Mouse (Mus musculus) ovary, postnatal 10 days (tissue): Measurements from ENCODE around the gene Ugt2b5.
"Not testable (repeated sequence)": the region's sequence is repeated elsewhere in the genome, so short reads cannot be mapped to it uniquely, and the experiment has no call there.

Source experiments
- DNase-seq: peaks from one replicate; pipeline ENCODE4 v3.0.0; 2022; ENCODE audit warnings: low spot score

The Ugt2b5 gene

GRCm38 (mm10) chr5:87140196-87140595 lies at the start of gene Ugt2b5:
Gene Ugt2b5, minus strand, starts transcription at chr5:87140318.
- not testable (repeated sequence) for DNase-seq

DNA sequence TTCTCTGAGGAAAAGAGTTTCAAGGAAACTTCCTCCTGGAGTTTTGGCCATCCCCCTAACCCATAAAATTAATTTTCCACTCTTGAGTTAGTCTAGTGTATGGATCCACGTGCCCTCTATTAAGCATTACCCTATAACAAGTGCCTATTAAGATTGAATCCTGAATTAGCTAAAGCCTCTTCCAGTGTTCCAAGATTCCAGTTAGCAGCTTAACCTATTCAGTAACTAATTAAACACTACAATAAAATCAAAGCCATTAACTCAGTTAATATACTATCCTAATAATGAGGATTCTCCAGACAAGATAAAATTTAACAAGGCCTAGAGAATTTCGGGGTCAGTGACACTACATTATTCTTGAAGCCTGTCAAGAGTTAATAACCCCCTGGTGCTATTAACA lies 35.7 kb upstream of the Ugt2b5 start:
- not testable (repeated sequence) for DNase-seq

GRCm38 (mm10) chr5:87174671-87175070 lies 34.6 kb upstream of the Ugt2b5 start:
- DNase-seq, result no peak

DNA sequence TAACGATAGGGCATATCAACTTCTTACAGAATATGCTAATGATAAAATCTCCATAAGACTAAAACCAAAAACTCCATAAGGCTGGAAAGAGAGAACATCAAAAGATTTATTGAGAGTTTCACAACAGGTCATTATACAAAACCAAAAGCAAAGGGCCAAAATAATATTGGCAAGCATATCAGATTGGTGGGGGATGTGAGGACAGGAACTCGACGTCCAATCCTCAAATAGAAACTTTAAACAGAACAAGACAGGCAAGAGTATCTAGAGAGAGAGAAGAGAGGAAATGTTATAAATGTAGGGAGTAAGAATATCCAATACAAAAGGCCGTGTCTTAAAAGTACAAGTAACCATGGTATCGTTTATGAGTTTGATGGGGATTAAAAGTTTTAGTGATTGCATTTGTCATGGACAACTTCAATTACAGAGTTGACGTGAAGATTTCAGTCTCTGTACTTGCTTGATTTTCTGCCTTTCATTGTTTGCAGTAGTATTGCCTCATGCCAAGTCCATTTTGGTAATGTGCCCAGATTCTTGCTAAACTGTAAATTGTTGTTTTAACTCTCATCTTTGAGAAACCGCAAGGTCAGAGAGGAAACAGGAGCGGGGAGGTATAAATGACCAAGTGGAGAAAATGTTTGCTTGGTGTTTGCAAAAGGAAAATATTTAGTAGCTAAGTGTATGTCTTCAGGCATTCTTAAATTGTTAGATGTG lies 7.8 kb upstream of the Ugt2b5 start:
- no peak for DNase-seq

DNA sequence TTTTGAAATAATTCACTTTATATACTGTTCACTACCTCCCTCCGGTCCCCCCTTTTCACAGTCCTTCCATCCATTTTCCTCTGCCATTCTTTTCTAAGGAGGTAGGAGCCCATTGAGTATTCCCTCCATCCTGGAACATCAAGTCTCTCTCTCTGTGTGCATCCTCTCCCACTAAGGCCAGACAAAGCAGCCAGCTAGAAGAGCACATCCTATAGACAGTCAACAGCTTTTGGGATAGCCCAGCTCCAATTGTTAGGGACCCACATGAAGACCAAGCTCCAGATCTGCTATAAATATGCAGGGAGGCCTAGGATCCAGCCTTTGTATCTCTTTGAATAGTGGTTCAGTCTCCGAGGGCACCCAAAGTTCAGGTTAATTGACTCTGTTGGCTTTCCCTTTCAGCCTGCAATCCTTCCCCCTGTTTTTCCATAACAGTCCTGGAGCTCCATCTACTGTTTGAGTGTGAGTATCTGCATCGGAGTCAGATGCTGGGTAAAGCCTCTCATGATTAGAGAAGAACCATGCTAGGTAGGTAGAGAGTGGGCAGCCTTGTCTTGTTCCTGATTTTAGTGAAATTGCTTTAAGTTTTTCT lies 2.8 kb upstream of the Ugt2b5 start:
- DNase-seq, result peak; percentile 2

GRCm38 (mm10) chr5:87103697-87104096 lies 36.4 kb downstream of the Ugt2b5 start:
- not testable (repeated sequence) for DNase-seq

GRCm38 (mm10) chr5:87092346-87093027 lies 47.6 kb downstream of the Ugt2b5 start, which contains the start of gene Ugt2b36:
Gene Ugt2b36, minus strand, starts transcription at chr5:87092555.
- no peak for DNase-seq

DNA sequence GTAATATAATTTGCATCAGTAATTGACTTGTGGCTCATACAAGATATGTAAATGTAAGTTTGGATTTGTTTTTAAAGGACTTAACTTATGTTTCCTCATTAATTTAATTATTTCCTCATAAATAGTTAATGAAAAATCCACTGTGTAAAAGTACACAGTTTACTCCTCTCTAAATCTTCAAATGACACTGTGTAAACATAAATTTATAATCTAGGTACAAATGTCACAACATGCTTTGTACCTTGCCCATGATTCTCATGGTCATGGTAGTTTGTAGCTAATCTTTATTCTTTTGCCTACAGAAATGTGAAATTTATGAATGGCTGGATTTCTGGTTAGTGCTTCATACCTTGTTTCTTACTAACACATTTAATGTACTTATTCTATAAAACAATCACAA lies 49.0 kb downstream of the Ugt2b5 start:
- no peak for DNase-seq

GRCm38 (mm10) chr5:87089264-87089663 lies 50.9 kb downstream of the Ugt2b5 start:
- DNase-seq, result no peak

GRCm38 (mm10) chr5:87086269-87086668 lies 53.8 kb downstream of the Ugt2b5 start:
- no peak for DNase-seq
